Mouse (Mus musculus): ENCODE data around the gene Fads2. TPM values are rescaled to one million over a fixed set of nuclear protein-coding genes. Genes with fewer than 3 reads are reported as not detected.

Gene Fads2
- total RNA-seq, 1 experiment: 41.5 TPM

GRCm38 (mm10) chr19:10021981-10022380 lies 79.6 kb downstream of the Fads2 start:
- Histone ChIP-seq H3K27ac (ENCODE audit: insufficient read depth, low read depth, low read length, poor library complexity, severe bottlenecking) (no peak overlapping the region), H3K9me3 (ENCODE audit: control insufficient read depth, insufficient read depth, low read depth, low read length) (no peaks in the 10 kb centered on the region), H3K9ac (ENCODE audit: insufficient read depth, low read depth, low read length, poor library complexity, severe bottlenecking) (no peak overlapping the region), H3K36me3 (ENCODE audit: control insufficient read depth, insufficient read depth, low read length, poor library complexity, severe bottlenecking) (no peaks in the 10 kb centered on the region), H3K4me1 (ENCODE audit: control insufficient read depth in 2 of 2, insufficient read depth in 2 of 2, low read length in 2 of 2, poor library complexity in 1 of 2) (peaks cover 2 to 9% of the 10 kb centered on the region in 2 experiments; a peak in 3 of 4 replicates), H3K4me3 (ENCODE audit: insufficient read depth in 1 of 2, low read depth in 1 of 2, low read length in 2 of 2, poor library complexity in 1 of 2, severe bottlenecking in 1 of 2) (no peak overlapping the region)
- no peak for DNase-seq (ENCODE audit: low read depth, low spot score)
- no peak for TF ChIP-seq ZNF384 (IDR thresholded peaks at IDR 0.05; ENCODE audit: low read depth, low read length)
- TF ChIP-seq CHD2 (IDR thresholded peaks at IDR 0.05; ENCODE audit: low read depth, low read length): no peak
- TF ChIP-seq MAFK (IDR thresholded peaks at IDR 0.05; ENCODE audit: insufficient read depth, low read depth, low read length): no peak
- TF ChIP-seq ZC3H11A (IDR thresholded peaks at IDR 0.05; ENCODE audit: borderline replicate concordance, low read depth, low read length): no peak
- no peak for TF ChIP-seq HCFC1 (IDR thresholded peaks at IDR 0.05; ENCODE audit: borderline replicate concordance, insufficient read depth, low read length)
- in situ Hi-C loops (cut with MboI; ENCODE audit: low sequenced_read_pairs in 2 of 2, unreplicated experiment in 2 of 2): no loop called here

DNA sequence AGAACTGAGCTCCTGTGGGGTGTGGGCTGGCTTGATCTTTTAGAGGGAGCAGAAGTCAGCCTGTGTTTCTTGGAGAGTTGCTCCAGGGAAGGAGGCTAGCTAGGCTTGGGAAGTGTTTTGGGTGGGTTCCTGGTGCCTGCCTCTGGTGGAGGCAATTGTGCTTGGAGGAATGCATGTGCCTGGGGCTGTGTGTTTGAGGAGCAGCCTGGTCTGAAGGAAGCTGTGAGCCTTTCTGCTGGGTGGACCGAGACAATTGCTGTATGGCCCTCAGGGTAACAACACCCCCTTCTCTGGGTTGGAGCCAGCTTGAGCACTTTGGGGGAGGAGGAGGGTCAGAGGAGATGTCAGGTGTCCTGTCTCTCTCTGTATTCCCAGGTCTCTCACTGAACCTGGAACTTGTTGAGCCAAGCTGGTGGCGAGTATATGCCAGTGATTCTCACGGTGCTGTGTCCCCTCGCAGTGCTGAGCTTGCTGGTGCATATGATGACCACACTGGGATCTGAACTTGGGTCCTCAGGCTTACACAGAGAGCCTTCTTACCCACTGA lies 82.3 kb downstream of the Fads2 start:
- in situ Hi-C loops (cut with MboI; ENCODE audit: low sequenced_read_pairs in 2 of 2, unreplicated experiment in 2 of 2): no loop called here
- DNase-seq (ENCODE audit: low read depth, low spot score): no peak
- Histone ChIP-seq H3K9ac (ENCODE audit: insufficient read depth, low read depth, low read length, poor library complexity, severe bottlenecking) (no peak overlapping the region), H3K9me3 (ENCODE audit: control insufficient read depth, insufficient read depth, low read depth, low read length) (no peaks in the 10 kb centered on the region), H3K27ac (ENCODE audit: insufficient read depth, low read depth, low read length, poor library complexity, severe bottlenecking) (no peak overlapping the region), H3K4me1 (ENCODE audit: control insufficient read depth in 2 of 2, insufficient read depth in 2 of 2, low read length in 2 of 2, poor library complexity in 1 of 2) (peaks cover 2 to 12% of the 10 kb centered on the region in 2 experiments; a peak in 3 of 4 replicates), H3K36me3 (ENCODE audit: control insufficient read depth, insufficient read depth, low read length, poor library complexity, severe bottlenecking) (no peaks in the 10 kb centered on the region), H3K4me3 (ENCODE audit: insufficient read depth in 1 of 2, low read depth in 1 of 2, low read length in 2 of 2, poor library complexity in 1 of 2, severe bottlenecking in 1 of 2) (peak overlapping the region in 1 of 2 experiments; percentile 64; a peak in 1 of 4 replicates)
- TF ChIP-seq HCFC1 (IDR thresholded peaks at IDR 0.05; ENCODE audit: borderline replicate concordance, insufficient read depth, low read length) (no peak), MAFK (IDR thresholded peaks at IDR 0.05; ENCODE audit: insufficient read depth, low read depth, low read length) (no peak), ZC3H11A (IDR thresholded peaks at IDR 0.05; ENCODE audit: borderline replicate concordance, low read depth, low read length) (no peak), CHD2 (IDR thresholded peaks at IDR 0.05; ENCODE audit: low read depth, low read length) (no peak), ZNF384 (IDR thresholded peaks at IDR 0.05; ENCODE audit: low read depth, low read length) (no peak)

DNA sequence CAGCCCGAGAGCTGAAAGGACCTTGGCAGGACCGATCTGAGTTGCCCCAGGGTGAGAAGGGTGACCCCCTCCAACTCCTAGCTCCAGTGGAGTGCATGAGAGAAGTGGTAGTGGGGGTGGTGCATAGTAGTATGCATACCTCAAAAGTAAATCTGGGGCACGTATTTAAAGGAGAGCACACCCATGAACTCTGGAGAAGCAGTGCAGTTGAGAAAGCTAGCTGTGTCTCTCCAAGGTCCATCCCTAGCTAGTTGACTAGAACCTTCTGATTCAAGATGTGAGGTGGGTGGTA lies 83.1 kb downstream of the Fads2 start:
- in situ Hi-C loops (cut with MboI; ENCODE audit: low sequenced_read_pairs in 2 of 2, unreplicated experiment in 2 of 2): no loop called here
- H3K9ac ChIP-seq (ENCODE audit: insufficient read depth, low read depth, low read length, poor library complexity, severe bottlenecking): peak overlapping the region; percentile 50
- DNase-seq (ENCODE audit: low read depth, low spot score): no peak
- no peak overlapping the region for H3K27ac ChIP-seq (ENCODE audit: insufficient read depth, low read depth, low read length, poor library complexity, severe bottlenecking)
- no peak for TF ChIP-seq ZC3H11A (IDR thresholded peaks at IDR 0.05; ENCODE audit: borderline replicate concordance, low read depth, low read length)
- no peak for TF ChIP-seq MAFK (IDR thresholded peaks at IDR 0.05; ENCODE audit: insufficient read depth, low read depth, low read length)
- H3K4me3 ChIP-seq (ENCODE audit: insufficient read depth in 1 of 2, low read depth in 1 of 2, low read length in 2 of 2, poor library complexity in 1 of 2, severe bottlenecking in 1 of 2): peak overlapping the region; percentile 64 to 71
- no peaks in the 10 kb centered on the region for H3K9me3 ChIP-seq (ENCODE audit: control insufficient read depth, insufficient read depth, low read depth, low read length)
- H3K36me3 ChIP-seq (ENCODE audit: control insufficient read depth, insufficient read depth, low read length, poor library complexity, severe bottlenecking): no peaks in the 10 kb centered on the region
- peaks cover 5 to 17% of the 10 kb centered on the region in 2 experiments; a peak in 3 of 4 replicates for H3K4me1 ChIP-seq (ENCODE audit: control insufficient read depth in 2 of 2, insufficient read depth in 2 of 2, low read length in 2 of 2, poor library complexity in 1 of 2)

DNA sequence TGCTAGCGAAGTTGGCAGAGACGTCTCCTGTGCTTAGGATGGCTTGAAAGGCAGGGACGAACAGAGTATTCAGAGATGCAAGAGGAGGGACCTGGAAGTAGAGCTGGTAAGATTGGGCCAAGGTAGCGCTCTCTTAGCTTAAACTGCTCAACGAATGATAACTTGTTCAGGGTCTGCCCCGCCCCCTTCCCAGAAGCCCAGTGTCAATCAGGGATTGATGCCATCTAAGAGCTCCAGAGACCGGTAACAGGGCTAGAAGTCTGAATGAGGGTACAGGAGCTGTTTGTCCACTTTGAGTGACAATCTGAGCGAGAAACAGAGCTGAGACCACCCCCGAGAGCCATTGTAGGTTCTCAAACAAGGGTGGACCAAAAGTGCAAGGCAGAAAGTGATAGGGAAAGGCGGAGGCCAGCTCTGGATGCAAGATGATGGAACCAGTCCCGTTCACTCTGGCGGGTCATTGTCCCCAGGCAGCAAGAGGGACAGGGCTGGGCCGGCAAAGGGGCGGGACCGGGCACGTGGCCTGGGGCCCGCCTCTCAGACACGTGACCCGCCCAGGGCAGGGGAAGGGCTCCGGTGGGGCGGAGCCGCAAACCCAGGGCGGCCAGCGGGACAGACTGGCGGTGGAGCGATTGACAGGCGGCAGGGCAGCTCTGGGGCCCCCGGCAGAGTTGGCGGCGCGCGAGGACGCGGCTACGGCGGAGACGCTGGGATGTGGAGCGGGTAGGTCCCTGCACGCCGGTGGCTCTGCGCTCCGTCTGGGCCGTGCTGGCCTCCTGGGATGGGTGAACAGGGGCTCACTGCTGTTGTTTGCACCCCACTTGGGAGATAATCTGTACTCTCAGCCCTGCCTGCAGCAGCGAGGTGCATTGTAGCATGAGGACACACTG lies 83.7 kb downstream of the Fads2 start:
- TF ChIP-seq ZC3H11A (IDR thresholded peaks at IDR 0.05; ENCODE audit: borderline replicate concordance, low read depth, low read length) (no peak), HCFC1 (IDR thresholded peaks at IDR 0.05; ENCODE audit: borderline replicate concordance, insufficient read depth, low read length) (no peak), CHD2 (IDR thresholded peaks at IDR 0.05; ENCODE audit: low read depth, low read length) (no peak), ZNF384 (IDR thresholded peaks at IDR 0.05; ENCODE audit: low read depth, low read length) (no peak), MAFK (IDR thresholded peaks at IDR 0.05; ENCODE audit: insufficient read depth, low read depth, low read length) (no peak)
- in situ Hi-C loops (cut with MboI; ENCODE audit: low sequenced_read_pairs in 2 of 2, unreplicated experiment in 2 of 2): no loop called here
- H3K9ac ChIP-seq (ENCODE audit: insufficient read depth, low read depth, low read length, poor library complexity, severe bottlenecking): peak overlapping the region; percentile 50

More for the DNA sequence above, 83.7 kb downstream of the Fads2 start:
- Histone ChIP-seq H3K36me3 (ENCODE audit: control insufficient read depth, insufficient read depth, low read length, poor library complexity, severe bottlenecking) (no peaks in the 10 kb centered on the region), H3K9me3 (ENCODE audit: control insufficient read depth, insufficient read depth, low read depth, low read length) (no peaks in the 10 kb centered on the region), H3K27ac (ENCODE audit: insufficient read depth, low read depth, low read length, poor library complexity, severe bottlenecking) (no peak overlapping the region), H3K4me1 (ENCODE audit: control insufficient read depth in 2 of 2, insufficient read depth in 2 of 2, low read length in 2 of 2, poor library complexity in 1 of 2) (peaks cover 5 to 22% of the 10 kb centered on the region in 2 experiments; a peak in 3 of 4 replicates), H3K4me3 (ENCODE audit: insufficient read depth in 1 of 2, low read depth in 1 of 2, low read length in 2 of 2, poor library complexity in 1 of 2, severe bottlenecking in 1 of 2) (peak overlapping the region; percentile 64 to 71)
- no peak for DNase-seq (ENCODE audit: low read depth, low spot score)
